Mouse (Mus musculus) limb, embryonic 12.5 days (tissue): ENCODE results near the gene Rbm42. TPM values are rescaled to one million over a fixed set of nuclear protein-coding genes. Genes with fewer than 3 reads are reported as not detected.

ENCODE experiments used
- ATAC-seq: fragments of 200-750 bp; cut with Nextera tagmentation; 2 replicates; pipeline ENCODE4 v1.8.0; 2017; ENCODE audit warnings: low read depth, moderate TSS enrichment; ENCODE audit not compliant: insufficient number of reproducible peaks, insufficient read depth, low FRiP score, low TSS enrichment
- H3K27ac ChIP-seq: fragments of 300-500 bp; sonication (generic); 2 replicates; pipeline ENCODE4 v1.5.1; 2016; ENCODE audit warnings: mild to moderate bottlenecking, moderate library complexity
- H3K27me3 ChIP-seq: fragments of 300-500 bp; sonication (generic); 2 replicates; pipeline ENCODE4 v1.6.1; 2016; ENCODE audit warnings: mild to moderate bottlenecking, moderate library complexity
- H3K36me3 ChIP-seq: fragments of 300-500 bp; sonication (generic); 2 replicates; pipeline ENCODE4 v1.6.1; 2016; ENCODE audit warnings: mild to moderate bottlenecking, moderate library complexity
- H3K4me1 ChIP-seq: fragments of 300-500 bp; sonication (generic); replicated peaks from 2 replicates; pipeline ENCODE4 v1.6.1; 2016
- H3K4me2 ChIP-seq: fragments of 300-500 bp; sonication (generic); 2 replicates; pipeline ENCODE4 v1.6.1; 2016; ENCODE audit warnings: mild to moderate bottlenecking, moderate library complexity
- H3K4me3 ChIP-seq: fragments of 300-500 bp; sonication (generic); replicated peaks from 2 replicates; pipeline ENCODE4 v1.5.1; 2016; ENCODE audit warnings: mild to moderate bottlenecking
- H3K9ac ChIP-seq: fragments of 300-500 bp; sonication (generic); replicated peaks from 2 replicates; pipeline ENCODE4 v1.6.1; 2016; ENCODE audit warnings: mild to moderate bottlenecking, moderate library complexity
- H3K9me3 ChIP-seq: fragments of 300-500 bp; sonication (generic); 2 replicates; pipeline ENCODE4 v1.6.1; 2016; ENCODE audit warnings: mild to moderate bottlenecking, moderate library complexity
- WGBS: fragments of 180-500 bp; shearing (Covaris S2); methylation state at CpG from one replicate; pipeline ENCODE4 v1.1.7; 2016; 5-methylcytosine and 5-hydroxymethylcytosine counted together
- polyA plus RNA-seq: library from polyadenylated mRNA; unstranded; fragments of >200 nt; fragmentation: Nextera tagmentation; extraction: Ambion mirVana; gene quantifications from 2 replicates; pipeline ENCODE4 v1.2.1, GENCODE M21; 2016

Rbm42 gene
- polyA plus RNA-seq, 1 experiment from 2014 or later, result 155 TPM

GRCm38 (mm10) chr7:30602583-30602982 is 47.5 kb downstream of the Rbm42 start:
- 28% methylated on average over 3 of the region's 3 CpGs for WGBS
- Histone ChIP-seq H3K27ac (no peak overlapping the region), H3K27me3 (no peaks in the 10 kb centered on the region), H3K9ac (no peak overlapping the region), H3K4me1 (no peaks in the 10 kb centered on the region), H3K36me3 (no peaks in the 10 kb centered on the region), H3K9me3 (0 out of 2 replicates have a peak, but pooled peaks cover 4% of the 10 kb centered on the region), H3K4me2 (no peak overlapping the region), H3K4me3 (no peak overlapping the region)
- no peak for ATAC-seq

- Histone ChIP-seq H3K27me3 (no peaks in the 10 kb centered on the region), H3K4me2 (no peak overlapping the region), H3K9me3 (0 out of 2 replicates have a peak, but pooled peaks cover 4% of the 10 kb centered on the region), H3K36me3 (no peaks in the 10 kb centered on the region), H3K9ac (no peak overlapping the region), H3K4me1 (no peaks in the 10 kb centered on the region), H3K4me3 (no peak overlapping the region), H3K27ac (no peak overlapping the region)
- WGBS, result 69% methylated on average over 7 of the region's 7 CpGs
- no peak for ATAC-seq
Observed at GRCm38 (mm10) chr7:30600651-30601050, 49.5 kb downstream of the Rbm42 start.

- H3K9ac ChIP-seq, result no peak overlapping the region
Observed at GRCm38 (mm10) chr7:30599933-30600353, 50.2 kb downstream of the Rbm42 start.

DNA sequence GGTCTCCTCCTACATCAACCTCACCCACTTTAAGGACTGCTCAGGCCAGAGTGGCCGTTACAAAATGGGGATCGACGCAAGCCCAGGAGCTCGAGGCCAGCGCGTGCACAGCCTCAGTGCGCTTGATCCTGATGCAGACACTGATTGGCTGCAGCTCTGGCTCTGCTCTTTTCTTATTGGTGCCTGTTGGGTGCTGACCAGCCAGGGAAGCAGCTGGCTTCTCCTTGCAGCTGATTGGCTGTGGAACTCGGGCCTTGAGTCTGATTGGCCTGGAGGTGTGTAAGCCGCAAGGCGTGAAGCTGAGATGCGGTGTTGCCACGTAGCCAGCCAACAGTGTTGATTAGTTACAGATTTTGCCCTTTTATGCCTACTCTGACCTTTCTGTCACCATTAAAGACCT is 51.3 kb downstream of the Rbm42 start, which contains the start of gene Zbtb32:
Zbtb32 (minus strand) TSS at position 124 of the 400 bp plus-strand sequence.
- no peak within 1 kb of the TSS for H3K27ac ChIP-seq

More at GRCm38 (mm10) chr7:30599933-30600353, 50.2 kb downstream of the Rbm42 start:
- Histone ChIP-seq H3K4me3 (no peak overlapping the region), H3K36me3 (no peaks in the 10 kb centered on the region), H3K4me2 (no peak overlapping the region), H3K27me3 (peaks cover 3% of the 10 kb centered on the region), H3K27ac (no peak overlapping the region), H3K9me3 (0 out of 2 replicates have a peak, but pooled peaks cover 4% of the 10 kb centered on the region), H3K4me1 (no peaks in the 10 kb centered on the region)
- peak; percentile 92 for ATAC-seq
- WGBS, result 3% methylated on average over 16 of the region's 16 CpGs

GRCm38 (mm10) chr7:30596811-30597210 is 53.3 kb downstream of the Rbm42 start:
- no peak overlapping the region for H3K4me2 ChIP-seq
- no peak for ATAC-seq
- 77% methylated on average over 5 of the region's 5 CpGs for WGBS
- H3K4me3 ChIP-seq, result no peak overlapping the region
- no peaks in the 10 kb centered on the region for H3K36me3 ChIP-seq
- H3K9ac ChIP-seq, result no peak overlapping the region
- H3K4me1 ChIP-seq, result no peaks in the 10 kb centered on the region
- 0 out of 2 replicates have a peak, but pooled peaks cover 2% of the 10 kb centered on the region for H3K9me3 ChIP-seq
- no peak overlapping the region for H3K27ac ChIP-seq
- peaks cover 5% of the 10 kb centered on the region for H3K27me3 ChIP-seq

More for the DNA sequence above, 51.3 kb downstream of the Rbm42 start, which contains the start of gene Zbtb32:
- no peak for ATAC-seq
- Histone ChIP-seq H3K9ac (no peak within 1 kb of the TSS), H3K4me3 (no peak within 1 kb of the TSS), H3K4me1 (no peaks in the 10 kb centered on the region), H3K9me3 (0 out of 2 replicates have a peak, but pooled peaks cover 4% of the 10 kb centered on the region), H3K4me2 (no peak within 1 kb of the TSS), H3K27me3 (peaks cover 5% of the 10 kb centered on the region), H3K36me3 (no peaks in the 10 kb centered on the region)
- 92% methylated on average over 12 of the region's 12 CpGs for WGBS

GRCm38 (mm10) chr7:30596093-30596492 is 54.0 kb downstream of the Rbm42 start:
- WGBS, result 80% methylated on average over 5 of the region's 5 CpGs
- ATAC-seq, result no peak
- H3K4me2 ChIP-seq, result no peak overlapping the region

GRCm38 (mm10) chr7:30594510-30595024 is 55.5 kb downstream of the Rbm42 start:
- H3K4me3 ChIP-seq, result no peak overlapping the region
- no peaks in the 10 kb centered on the region for H3K36me3 ChIP-seq
- ATAC-seq, result no peak
- H3K27me3 ChIP-seq, result peaks cover 5% of the 10 kb centered on the region
- 68% methylated on average over 4 of the region's 4 CpGs for WGBS
- no peaks in the 10 kb centered on the region for H3K9me3 ChIP-seq
- peaks cover 5% of the 10 kb centered on the region for H3K4me1 ChIP-seq
- H3K27ac ChIP-seq, result no peak overlapping the region
- H3K4me2 ChIP-seq, result no peak overlapping the region
- H3K9ac ChIP-seq, result no peak overlapping the region

More at GRCm38 (mm10) chr7:30596093-30596492, 54.0 kb downstream of the Rbm42 start:
- no peak overlapping the region for H3K4me3 ChIP-seq
- no peaks in the 10 kb centered on the region for H3K36me3 ChIP-seq
- H3K9me3 ChIP-seq, result no peaks in the 10 kb centered on the region
- H3K4me1 ChIP-seq, result no peaks in the 10 kb centered on the region
- H3K27me3 ChIP-seq, result peaks cover 5% of the 10 kb centered on the region
- no peak overlapping the region for H3K27ac ChIP-seq
- H3K9ac ChIP-seq, result no peak overlapping the region

- WGBS, result 77% methylated on average over 10 of the region's 10 CpGs
- Histone ChIP-seq H3K4me2 (no peak overlapping the region), H3K4me1 (peaks cover 5% of the 10 kb centered on the region), H3K27me3 (peaks cover 5% of the 10 kb centered on the region), H3K9ac (no peak overlapping the region), H3K9me3 (no peaks in the 10 kb centered on the region), H3K36me3 (no peaks in the 10 kb centered on the region), H3K27ac (no peak overlapping the region), H3K4me3 (no peak overlapping the region)
- ATAC-seq, result no peak
Observed at GRCm38 (mm10) chr7:30593579-30594509, 56.3 kb downstream of the Rbm42 start.

- no peak overlapping the region for H3K4me2 ChIP-seq
- ATAC-seq, result no peak
- 37% methylated on average over 5 of the region's 5 CpGs for whole genome bisulfite sequencing
- H3K27me3 ChIP-seq, result peaks cover 5% of the 10 kb centered on the region
- peaks cover 5% of the 10 kb centered on the region for H3K4me1 ChIP-seq
- no peak overlapping the region for H3K27ac ChIP-seq
- no peak overlapping the region for H3K4me3 ChIP-seq
- H3K36me3 ChIP-seq, result no peaks in the 10 kb centered on the region
- H3K9ac ChIP-seq, result no peak overlapping the region
- no peaks in the 10 kb centered on the region for H3K9me3 ChIP-seq
Observed at GRCm38 (mm10) chr7:30592772-30593423, 57.2 kb downstream of the Rbm42 start.

GRCm38 (mm10) chr7:30591605-30591951 is 58.5 kb downstream of the Rbm42 start:
- peaks cover 5% of the 10 kb centered on the region for H3K27me3 ChIP-seq
- peaks cover 3% of the 10 kb centered on the region for H3K36me3 ChIP-seq
- H3K4me3 ChIP-seq, result no peak overlapping the region
- H3K27ac ChIP-seq, result no peak overlapping the region
- H3K4me1 ChIP-seq, result peaks cover 17% of the 10 kb centered on the region
- WGBS, result 59% methylated on average over 4 of the region's 4 CpGs
- ATAC-seq, result no peak
- H3K9ac ChIP-seq, result no peak overlapping the region
- no peaks in the 10 kb centered on the region for H3K9me3 ChIP-seq
- no peak overlapping the region for H3K4me2 ChIP-seq
